Mouse (Mus musculus): ENCODE measurements around the gene Kcnrg. TPM values are rescaled to one million over a fixed set of nuclear protein-coding genes. Genes with fewer than 3 reads are reported as not detected.
A peak's percentile ranks its signal among the peaks of the same experiment; 100 is the strongest.

The Kcnrg gene
- polyA plus RNA-seq, 1 experiment from 2014 or later, result 0.91 TPM

DNA sequence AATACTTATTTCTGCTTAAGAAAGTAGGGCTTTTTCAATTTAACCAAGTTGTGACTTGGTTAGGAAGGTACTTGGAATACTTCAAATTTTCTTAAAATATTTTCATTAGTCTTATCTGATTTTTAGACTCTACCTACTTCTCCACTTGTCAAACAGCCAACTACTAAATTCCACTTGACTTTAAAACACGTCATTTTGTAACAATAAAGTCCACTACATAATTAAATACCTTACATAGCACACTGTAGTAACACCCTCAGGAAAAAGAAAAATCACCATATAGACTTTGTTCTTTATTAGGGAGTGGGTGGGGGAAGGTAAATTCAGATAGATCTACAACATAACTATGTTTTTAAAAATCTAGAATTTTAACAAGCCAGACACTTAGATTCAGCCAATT, 35.4 kb downstream of the Kcnrg start:
- no peak for DNase-seq (ENCODE audit: low spot score)

GRCm38 (mm10) chr14:61645547-61645946, 38.3 kb downstream of the Kcnrg start:
- DNase-seq (ENCODE audit: low spot score), result no peak

GRCm38 (mm10) chr14:61647182-61647880, 40.1 kb downstream of the Kcnrg start:
- DNase-seq (ENCODE audit: low spot score), result peak; percentile 44

- peak; percentile 62 for DNase-seq (ENCODE audit: low spot score)
These were observed 40.8 kb downstream of the Kcnrg start for GRCm38 (mm10) chr14:61647881-61648684.

DNA sequence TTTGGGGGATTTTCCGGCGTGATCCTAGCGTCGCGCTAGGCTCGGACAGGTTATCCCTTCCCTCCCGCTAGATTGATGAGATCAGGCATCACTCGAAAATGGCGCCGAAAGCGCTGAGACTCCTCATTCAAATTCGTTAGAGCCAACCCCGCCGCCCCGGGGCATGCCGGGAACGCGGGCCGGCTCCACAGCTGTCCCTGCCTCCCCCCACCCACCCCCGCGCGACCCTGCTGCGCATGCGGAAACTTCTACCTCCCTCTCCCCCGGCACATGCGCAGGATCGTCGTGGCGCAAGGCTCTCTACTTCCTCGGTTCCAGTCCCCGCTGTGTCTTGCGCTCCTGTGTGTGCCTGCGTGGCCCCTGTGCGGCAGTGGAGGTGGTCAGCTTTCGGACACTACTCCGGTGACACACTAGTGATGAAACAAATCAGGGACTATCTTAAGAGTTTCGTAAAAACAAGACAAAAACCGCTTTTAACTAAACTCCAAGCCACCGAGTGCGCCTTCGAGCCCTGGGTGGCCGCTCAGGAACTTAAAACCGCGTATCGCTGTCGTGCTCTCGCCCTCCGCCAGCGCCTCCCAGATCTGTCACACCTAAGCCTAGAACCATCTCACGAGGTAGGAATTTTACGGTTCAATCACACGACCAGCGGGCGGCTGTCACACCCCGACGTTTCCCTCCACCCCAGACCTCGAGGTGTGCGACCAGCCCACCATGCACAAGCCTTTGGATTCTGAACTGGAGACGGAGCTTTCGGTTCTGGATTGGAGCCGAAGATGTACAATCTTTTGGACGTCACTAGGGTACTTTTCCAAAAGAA, 41.6 kb downstream of the Kcnrg start:
- DNase-seq (ENCODE audit: low spot score), result peak; percentile 98

GRCm38 (mm10) chr14:61650291-61650960, 43.2 kb downstream of the Kcnrg start:
- DNase-seq (ENCODE audit: low spot score), result peak; percentile 61

DNA sequence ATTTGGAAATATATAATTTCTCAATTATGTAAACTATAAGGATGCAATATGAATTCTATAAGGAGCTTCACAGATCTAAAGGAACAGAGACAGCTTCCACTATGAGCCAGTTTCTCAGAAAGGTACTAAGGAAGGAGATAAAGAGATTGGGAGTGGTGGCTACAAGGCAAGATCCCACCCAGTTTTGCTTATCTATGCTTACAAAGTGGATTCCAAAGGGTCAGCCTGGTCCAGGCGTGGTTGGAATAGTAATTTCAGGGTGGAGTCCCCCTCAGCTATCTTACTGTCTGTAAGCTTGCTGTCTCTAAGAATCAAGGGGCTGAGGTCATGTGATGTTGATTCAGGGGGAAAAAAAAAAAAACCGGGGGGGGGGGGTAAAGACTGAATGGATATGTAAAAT, 49.2 kb downstream of the Kcnrg start:
- no peak for DNase-seq (ENCODE audit: low spot score)

DNA sequence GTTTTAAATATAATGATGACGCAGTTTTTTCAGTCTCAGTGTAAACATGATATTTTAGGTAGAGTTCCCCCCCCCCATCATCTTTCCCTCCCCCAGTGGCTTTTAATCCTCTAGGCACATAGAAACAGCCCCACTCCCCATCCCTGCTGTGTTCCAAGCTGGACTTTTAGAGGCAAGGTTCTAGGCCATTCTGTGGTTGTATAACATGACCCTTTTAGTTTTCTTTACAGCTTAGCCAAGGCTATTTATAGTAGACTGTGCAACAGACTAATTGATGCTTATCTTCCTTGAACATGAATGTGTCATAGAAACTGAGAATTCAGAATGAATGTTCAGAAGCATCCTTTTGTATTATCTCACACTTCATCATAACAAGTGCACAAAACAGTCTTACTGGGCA, 54.2 kb downstream of the Kcnrg start:
- DNase-seq (ENCODE audit: low spot score), result no peak

DNA sequence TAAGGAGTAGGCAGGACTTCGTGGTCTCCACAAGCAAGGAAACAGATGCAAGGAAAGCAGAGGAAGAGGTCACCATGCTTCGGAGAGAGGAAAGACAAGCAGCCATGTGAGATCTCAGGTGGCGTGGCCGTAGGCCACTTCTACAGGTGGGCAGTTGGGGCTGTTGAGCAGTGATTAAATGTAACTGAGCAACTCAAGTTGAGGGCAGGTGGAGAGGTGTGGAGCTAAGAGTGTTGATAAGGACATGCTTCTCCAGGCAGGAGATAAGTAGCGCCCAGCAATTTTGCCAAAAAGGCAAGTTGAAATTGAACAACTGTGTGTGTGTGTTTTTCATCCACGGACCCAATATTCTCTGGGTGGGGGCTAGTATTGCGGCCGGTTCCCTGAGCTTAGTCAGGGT, 55.0 kb downstream of the Kcnrg start:
- DNase-seq (ENCODE audit: low spot score), result no peak

MicroRNAs within 50 kb of the gene (microRNA counts, 519-probe panel; counts per million panel counts)
- microRNA mmu-miR-15a, result 9,709 counts per million, percentile 99 among the panel's probes with 10 or more counts
- 10,753 counts per million, percentile 100 among the panel's probes with 10 or more counts for microRNA mmu-miR-16

Small RNA genes lying within 50 kb of the gene (microRNA-seq; reads per million reads assigned to microRNA genes)
- gene Mir15a (ENCODE audit: borderline number of aligned reads), result 19,104 reads per million, percentile 96 among the genes with 10 or more reads in this experiment
- 19,221 reads per million, percentile 96 among the genes with 10 or more reads in this experiment for gene Mir16-1 (ENCODE audit: borderline number of aligned reads)

Other genes with a start within 250 kb of the Kcnrg start
- gene Ebpl, start 247.0 kb upstream of the Kcnrg start, polyA plus RNA-seq (2015; fragmentation: Nextera tagmentation; extraction: Ambion mirVana), result 6.7 TPM in 2 replicates
- 43.7 and 48.1 TPM in 2 replicates for gene Kpna3, start 167.6 kb upstream of the Kcnrg start, polyA plus RNA-seq (2015; fragmentation: Nextera tagmentation; extraction: Ambion mirVana)
- gene Spryd7, start 50.6 kb upstream of the Kcnrg start, polyA plus RNA-seq (2015; fragmentation: Nextera tagmentation; extraction: Ambion mirVana), result 33.9 and 35.5 TPM in 2 replicates
- 18.2 and 19.2 TPM in 2 replicates for gene Trim13, start 9.2 kb upstream of the Kcnrg start, polyA plus RNA-seq (2015; fragmentation: Nextera tagmentation; extraction: Ambion mirVana)